Mouse (Mus musculus) kidney, postnatal 0 days (tissue): Measurements from ENCODE around the gene Ube3b. TPM values are rescaled to one million over a fixed set of nuclear protein-coding genes. Genes with fewer than 3 reads are reported as not detected.

Experiments used
- ATAC-seq: fragments of 200-750 bp; cut with Nextera tagmentation; replicated peaks from 2 replicates; pipeline ENCODE4 v1.8.0; 2017; ENCODE audit warnings: low read depth, moderate number of reproducible peaks, moderate TSS enrichment, moderate library complexity; ENCODE audit not compliant: low FRiP score
- DNase-seq: peaks from one replicate; pipeline ENCODE4 v3.0.0-alpha.2; 2016; ENCODE audit warnings: low spot score
- H3K27ac ChIP-seq: fragments of 300-500 bp; sonication (generic); 2 replicates; pipeline ENCODE4 v1.5.1; 2014; ENCODE audit warnings: mild to moderate bottlenecking
- H3K27me3 ChIP-seq: fragments of 300-500 bp; sonication (generic); 2 replicates; pipeline ENCODE4 v1.6.1; 2014; ENCODE audit warnings: low read length, mixed read lengths; ENCODE audit not compliant: insufficient read depth
- H3K36me3 ChIP-seq: fragments of 300-500 bp; sonication (generic); 2 replicates; pipeline ENCODE4 v1.6.1; 2014; ENCODE audit warnings: low read length, mixed read lengths; ENCODE audit not compliant: insufficient read depth
- H3K4me1 ChIP-seq: fragments of 300-500 bp; sonication (generic); replicated peaks from 2 replicates; pipeline ENCODE4 v1.6.1; 2014; ENCODE audit warnings: antibody characterized with exemption, low read length, mixed read lengths; ENCODE audit not compliant: insufficient read depth
- H3K4me2 ChIP-seq: fragments of 300-500 bp; sonication (generic); 2 replicates; pipeline ENCODE4 v1.6.1; 2014; ENCODE audit warnings: mild to moderate bottlenecking, low read length, moderate library complexity, mixed read lengths
- H3K4me3 ChIP-seq: fragments of 300-500 bp; sonication (generic); replicated peaks from 2 replicates; pipeline ENCODE4 v1.5.1; 2014; ENCODE audit warnings: low read depth, low read length
- H3K9ac ChIP-seq: fragments of 300-500 bp; sonication (generic); 2 replicates; pipeline ENCODE4 v1.6.1; 2014; ENCODE audit warnings: low read depth, low read length
- H3K9me3 ChIP-seq: fragments of 300-500 bp; sonication (generic); replicated peaks from 2 replicates; pipeline ENCODE4 v1.6.1; 2016; ENCODE audit warnings: low read length, inconsistent platforms, mixed read lengths
- CTCF ChIP-seq: IDR thresholded peaks from 2 replicates; pipeline ENCODE4 v1.5.1; 2016; ENCODE audit warnings: antibody characterized with exemption, low read depth, mild to moderate bottlenecking, moderate library complexity
- WGBS: fragments of 180-500 bp; shearing (Covaris S2); extraction: QIAGEN DNeasy Blood & Tissue Kit; methylation state at CpG from one replicate; pipeline ENCODE4 v1.1.7; 2014; 5-methylcytosine and 5-hydroxymethylcytosine counted together
- polyA plus RNA-seq: library from polyadenylated mRNA; unstranded; fragments of >200 nt; fragmentation: Nextera tagmentation; extraction: Ambion mirVana; gene quantifications from 2 replicates; pipeline ENCODE4 v1.2.1, GENCODE M21; 2015

The Ube3b gene
- polyA plus RNA-seq, 1 experiment from 2014 or later, result 28.6 TPM

- no peak for TF ChIP-seq CTCF
- peaks cover 40% of the 10 kb centered on the region for H3K4me1 ChIP-seq
- whole genome bisulfite sequencing, result 50% methylated on average over 11 of the region's 11 CpGs
- DNase-seq (peak; percentile 38), ATAC-seq (no peak)
- H3K27ac ChIP-seq, result peak overlapping the region; percentile 68
- no peaks in the 10 kb centered on the region for H3K27me3 ChIP-seq
- H3K9me3 ChIP-seq, result no peaks in the 10 kb centered on the region
- H3K36me3 ChIP-seq, result peaks cover 34% of the 10 kb centered on the region; the same call in 1 of the 2 replicates
- no peak overlapping the region for H3K9ac ChIP-seq
- no peak overlapping the region for H3K4me3 ChIP-seq
- 0 out of 2 replicates have a peak overlapping the region, but pooled peaks have one; percentile 9 for H3K4me2 ChIP-seq
These were observed 7.8 kb upstream of the Ube3b start for GRCm38 (mm10) chr5:114372565-114372964.

- WGBS, result 73% methylated on average over 11 of the region's 11 CpGs
- Histone ChIP-seq H3K27me3 (no peaks in the 10 kb centered on the region), H3K4me2 (no peak overlapping the region), H3K36me3 (peaks cover 34% of the 10 kb centered on the region; the same call in 1 of the 2 replicates), H3K9ac (no peak overlapping the region), H3K9me3 (no peaks in the 10 kb centered on the region), H3K27ac (0 out of 2 replicates have a peak overlapping the region, but pooled peaks have one; percentile 68), H3K4me3 (no peak overlapping the region), H3K4me1 (peaks cover 43% of the 10 kb centered on the region)
- DNase-seq, result no peak
- no peak for TF ChIP-seq CTCF
- no peak for ATAC-seq
These were observed 7.2 kb upstream of the Ube3b start for GRCm38 (mm10) chr5:114373174-114373573.

- ATAC-seq, result no peak
- no peaks in the 10 kb centered on the region for H3K9me3 ChIP-seq
- H3K27ac ChIP-seq, result peak overlapping the region; percentile 68; the same call in 1 of the 2 replicates
- H3K9ac ChIP-seq, result no peak overlapping the region
- WGBS, result 83% methylated on average over 9 of the region's 9 CpGs
- no peak overlapping the region for H3K4me2 ChIP-seq
- H3K4me3 ChIP-seq, result no peak overlapping the region
- peaks cover 43% of the 10 kb centered on the region for H3K4me1 ChIP-seq
- no peaks in the 10 kb centered on the region for H3K27me3 ChIP-seq
- TF ChIP-seq CTCF, result no peak
- H3K36me3 ChIP-seq, result peaks cover 34% of the 10 kb centered on the region; the same call in 1 of the 2 replicates
- no peak for DNase-seq
These were observed 6.8 kb upstream of the Ube3b start for GRCm38 (mm10) chr5:114373581-114373980.

GRCm38 (mm10) chr5:114374409-114375213, 5.8 kb upstream of the Ube3b start:
- no peak for TF ChIP-seq CTCF
- ATAC-seq (no peak), DNase-seq (peak; percentile 29)
- no peaks in the 10 kb centered on the region for H3K27me3 ChIP-seq
- peak overlapping the region; percentile 68 for H3K27ac ChIP-seq
- peaks cover 45% of the 10 kb centered on the region for H3K4me1 ChIP-seq
- no peaks in the 10 kb centered on the region for H3K9me3 ChIP-seq
- peaks cover 25% of the 10 kb centered on the region; the same call in 1 of the 2 replicates for H3K36me3 ChIP-seq
- 0 out of 2 replicates have a peak overlapping the region, but pooled peaks have one; percentile 10 for H3K4me2 ChIP-seq
- H3K4me3 ChIP-seq, result no peak overlapping the region
- H3K9ac ChIP-seq, result no peak overlapping the region
- 73% methylated on average over 23 of the region's 23 CpGs for WGBS

- DNase-seq, result peak; percentile 89
- Histone ChIP-seq H3K36me3 (peaks cover 14% of the 10 kb centered on the region; the same call in 1 of the 2 replicates), H3K9ac (peak overlapping the region; percentile 84; the same call in 1 of the 2 replicates)
These were observed 2.1 kb upstream of the Ube3b start for GRCm38 (mm10) chr5:114378177-114378920.

GRCm38 (mm10) chr5:114378936-114379335, 1.5 kb upstream of the Ube3b start:
- peaks cover 9% of the 10 kb centered on the region; the same call in 1 of the 2 replicates for H3K36me3 ChIP-seq
- 62% methylated on average over 6 of the region's 6 CpGs for WGBS
- H3K9ac ChIP-seq, result peak overlapping the region; percentile 84
- H3K9me3 ChIP-seq, result no peaks in the 10 kb centered on the region
- ATAC-seq (no peak), DNase-seq (no peak)
- no peak for TF ChIP-seq CTCF
- H3K4me2 ChIP-seq, result peak overlapping the region; percentile 79
- peak overlapping the region; percentile 54 for H3K4me3 ChIP-seq
- H3K27ac ChIP-seq, result peak overlapping the region; percentile 86
- H3K4me1 ChIP-seq, result peaks cover 27% of the 10 kb centered on the region
- H3K27me3 ChIP-seq, result no peaks in the 10 kb centered on the region

More at GRCm38 (mm10) chr5:114378177-114378920, 2.1 kb upstream of the Ube3b start:
- Histone ChIP-seq H3K27ac (peak overlapping the region; percentile 86), H3K4me2 (peak overlapping the region; percentile 79), H3K4me1 (peaks cover 28% of the 10 kb centered on the region), H3K9me3 (no peaks in the 10 kb centered on the region), H3K27me3 (no peaks in the 10 kb centered on the region), H3K4me3 (peak overlapping the region; percentile 54)
- TF ChIP-seq CTCF, result no peak
- WGBS, result 33% methylated on average over 10 of the region's 10 CpGs
- ATAC-seq, result no peak
